Mouse (Mus musculus) CH12F3 (cell line): Measurements from ENCODE around the gene Taok3.

Experiments used
- in situ Hi-C: fragments of 300-500 bp; cut with MboI; formaldehyde crosslinking; loops from 2 replicates; pipeline ENCODE4 v1.14.3; 2020; ENCODE audit warnings: low sequenced_read_pairs

Taok3 gene

DNA sequence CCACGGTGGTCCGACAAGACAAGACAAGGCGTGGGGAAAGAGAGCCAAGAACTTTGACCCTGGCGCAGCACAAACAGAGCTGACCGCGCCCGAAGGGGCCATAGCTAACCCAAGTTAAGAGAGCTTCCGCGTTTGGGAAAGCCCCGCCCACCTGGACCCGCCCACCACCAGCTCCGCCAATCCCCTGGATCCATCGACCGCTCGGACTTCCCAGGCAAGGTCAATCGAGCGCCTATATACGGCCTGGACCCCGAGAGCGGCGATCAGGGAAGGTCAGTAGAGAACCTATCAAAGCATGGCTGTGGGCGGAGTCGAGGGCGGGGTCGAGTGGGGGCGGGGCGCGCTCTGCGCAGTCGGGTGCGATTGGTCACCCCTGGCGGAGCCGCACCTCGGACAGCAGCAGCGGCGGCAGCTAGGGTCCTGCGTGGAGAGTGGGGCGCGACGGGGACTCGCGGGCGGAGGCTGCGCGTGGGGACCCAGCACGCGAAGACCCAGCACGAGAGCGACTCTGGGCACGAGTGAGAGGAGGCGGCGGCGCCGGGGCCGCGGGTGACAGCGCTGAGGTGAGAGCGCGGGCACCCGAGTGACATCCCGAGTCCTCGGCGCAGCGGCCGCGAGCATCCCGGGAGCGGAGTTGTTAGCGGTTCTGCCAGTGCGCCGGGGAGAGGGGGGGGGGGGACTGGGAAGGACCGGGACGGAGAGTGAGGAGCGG is at the start of gene Taok3:
TSS of gene Taok3 (plus strand) at position 353 of the 712 bp plus-strand sequence.
- in situ Hi-C loops, result no loop called here

GRCm38 (mm10) chr5:117087718-117088117 is 32.2 kb upstream of the Taok3 start:
- in situ Hi-C loops, result no loop called here

DNA sequence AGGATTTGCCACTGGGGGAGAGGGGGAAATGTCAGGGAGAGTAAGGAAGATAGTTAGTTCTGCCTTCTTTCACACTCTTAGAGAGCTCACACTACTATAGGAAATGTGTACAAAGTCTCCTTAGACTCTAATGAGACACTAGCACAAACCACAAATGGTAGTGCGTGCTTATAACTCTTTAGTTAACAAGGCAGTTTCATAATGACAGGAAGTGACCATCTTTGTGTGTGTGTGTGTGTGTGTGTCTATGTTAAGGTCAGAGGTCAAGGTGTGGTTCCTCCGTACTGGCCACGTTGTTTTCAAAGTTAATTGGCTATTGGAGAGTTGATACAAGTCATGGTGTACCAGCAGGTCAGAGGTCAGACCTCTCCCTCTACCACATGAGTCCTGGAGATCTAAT is 30.8 kb upstream of the Taok3 start:
- in situ Hi-C loops, result no loop called here

GRCm38 (mm10) chr5:117089786-117090185 is 30.1 kb upstream of the Taok3 start:
- in situ Hi-C loops, result no loop called here

- in situ Hi-C loops, result no loop called here
Measured at GRCm38 (mm10) chr5:117094431-117094830, 25.5 kb upstream of the Taok3 start.

DNA sequence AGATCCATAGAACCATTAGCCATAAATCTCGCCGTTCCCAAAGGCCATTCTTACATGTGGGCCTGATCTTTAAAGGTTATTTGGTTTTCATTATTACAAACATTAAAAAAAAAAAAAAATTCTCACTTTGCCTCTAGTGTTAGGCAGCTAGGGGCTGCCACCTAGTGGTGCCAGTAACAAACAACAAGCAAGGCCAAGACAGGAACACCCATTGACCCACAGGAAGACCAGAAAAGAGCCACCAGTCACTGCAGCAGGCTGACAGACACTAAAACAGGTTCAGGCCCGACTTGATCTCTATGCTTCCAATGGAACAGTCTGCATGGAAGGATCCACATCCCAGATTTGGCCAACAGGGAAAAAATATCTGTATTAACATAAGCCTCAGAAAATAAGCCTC is 23.2 kb upstream of the Taok3 start:
- in situ Hi-C loops, result no loop called here

GRCm38 (mm10) chr5:117099008-117099407 is 20.9 kb upstream of the Taok3 start:
- in situ Hi-C loops, result no loop called here

GRCm38 (mm10) chr5:117099742-117100141 is 20.2 kb upstream of the Taok3 start:
- in situ Hi-C loops, result no loop called here

DNA sequence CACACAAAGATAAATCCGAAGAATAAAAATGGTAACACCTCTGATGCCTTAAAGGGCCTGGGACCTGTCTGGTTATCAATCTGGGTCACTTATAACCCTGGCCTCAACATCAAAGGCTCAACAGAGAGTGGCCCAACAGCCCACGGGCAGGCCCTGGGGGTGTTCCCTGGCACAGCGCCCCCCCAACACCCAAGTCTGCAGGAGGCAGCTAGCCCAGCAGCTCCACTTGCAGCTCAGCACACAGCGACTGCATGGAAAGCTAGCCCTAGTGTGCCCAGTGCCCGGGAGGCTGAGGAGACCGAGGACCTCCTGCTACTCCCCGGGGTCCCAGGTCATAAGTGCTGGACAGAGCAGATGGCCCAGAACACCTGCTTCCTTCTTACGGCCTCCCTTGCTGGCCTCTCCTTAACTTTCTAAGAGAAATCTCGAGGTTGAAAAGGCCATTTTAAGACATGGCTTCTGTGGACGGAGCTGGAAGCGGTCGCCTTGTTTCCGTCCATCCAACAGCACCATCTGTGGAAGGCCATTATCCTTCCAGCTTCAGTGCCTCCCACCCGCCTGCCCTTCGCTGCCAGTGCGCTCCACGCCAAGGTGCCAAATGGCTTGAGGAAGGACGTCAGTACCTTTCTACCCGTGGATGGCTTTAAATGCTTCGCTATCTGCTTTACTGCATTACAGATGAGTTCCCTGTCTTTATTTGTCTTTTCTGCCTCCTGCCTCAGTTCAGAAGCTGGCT is 16.6 kb upstream of the Taok3 start:
- in situ Hi-C loops, result no loop called here

GRCm38 (mm10) chr5:117104329-117104728 is 15.6 kb upstream of the Taok3 start:
- in situ Hi-C loops, result no loop called here

GRCm38 (mm10) chr5:117105761-117106160 is 14.2 kb upstream of the Taok3 start:
- in situ Hi-C loops, result no loop called here

DNA sequence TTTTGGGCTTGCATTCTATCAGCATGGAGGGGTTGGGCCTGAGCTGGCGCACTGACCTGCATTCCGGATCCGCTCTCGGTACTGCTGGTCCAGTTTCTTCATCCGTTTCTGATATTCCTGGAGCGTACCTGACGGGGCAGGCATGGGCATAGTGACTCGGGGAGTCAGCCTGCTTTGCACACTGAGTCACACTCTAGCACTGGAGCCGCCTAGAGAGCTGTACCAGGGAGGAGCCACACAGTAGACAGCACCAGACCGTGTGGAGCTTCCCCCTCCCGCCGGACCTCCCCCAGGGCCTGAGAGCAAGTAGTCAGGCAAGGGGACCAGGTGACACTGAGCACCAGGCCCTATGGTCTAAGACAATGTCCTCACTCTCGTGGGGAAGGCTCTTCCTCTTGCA is 11.6 kb upstream of the Taok3 start:
- in situ Hi-C loops, result no loop called here

DNA sequence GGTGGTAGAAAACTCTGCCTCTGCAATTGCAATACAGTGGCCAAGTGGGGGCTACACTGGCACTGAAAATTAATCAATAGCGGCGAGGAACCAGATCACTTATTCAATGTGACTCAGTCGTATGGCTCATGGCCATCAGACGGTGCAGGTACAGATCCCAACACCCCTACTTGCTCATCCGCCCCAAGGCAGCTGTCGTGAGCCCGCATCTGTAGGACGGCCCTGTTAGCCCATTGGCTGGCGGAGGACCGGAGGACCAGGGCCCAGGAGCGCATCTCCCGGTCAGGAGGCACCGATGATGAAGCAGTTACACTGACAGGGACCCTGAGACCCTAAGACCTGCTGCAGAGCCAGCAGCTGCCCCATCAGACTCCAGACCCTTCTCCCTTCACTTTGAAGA is 11.2 kb upstream of the Taok3 start:
- in situ Hi-C loops, result no loop called here

GRCm38 (mm10) chr5:117109522-117109921 is 10.4 kb upstream of the Taok3 start:
- in situ Hi-C loops, result no loop called here

DNA sequence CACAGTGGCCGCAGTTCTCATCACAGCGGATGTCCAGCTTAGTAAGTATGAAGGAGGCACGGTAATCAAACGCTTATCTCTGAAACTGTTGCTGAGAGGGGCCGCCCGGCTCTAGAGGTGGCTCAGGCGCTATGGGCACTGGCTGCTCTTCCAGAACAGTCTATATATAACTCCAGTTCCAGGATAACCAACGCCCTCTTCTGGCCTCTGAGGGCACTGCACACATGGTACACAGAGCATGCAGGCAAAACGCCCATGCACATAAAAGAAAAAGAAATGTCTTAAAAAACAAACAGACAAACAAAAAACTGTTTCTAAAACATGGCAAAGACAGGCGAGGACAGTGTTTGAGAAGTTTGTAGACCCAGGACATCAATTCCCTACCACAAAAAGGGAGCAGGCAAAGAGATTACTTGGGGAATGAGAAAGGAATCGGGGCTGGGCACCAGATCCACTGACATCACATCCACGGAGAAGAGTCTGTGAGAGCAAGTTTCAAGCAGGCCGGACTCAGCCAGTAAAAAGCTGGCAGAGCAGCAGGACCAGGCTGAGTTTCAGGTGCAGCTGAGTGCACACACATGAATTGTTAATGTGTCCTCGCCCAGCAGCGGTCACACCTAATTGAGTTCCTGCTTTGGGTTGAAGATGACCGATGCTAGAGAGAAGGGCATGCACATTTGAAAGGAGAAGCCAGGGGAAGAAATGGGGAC is 8.7 kb upstream of the Taok3 start:
- in situ Hi-C loops, result no loop called here

DNA sequence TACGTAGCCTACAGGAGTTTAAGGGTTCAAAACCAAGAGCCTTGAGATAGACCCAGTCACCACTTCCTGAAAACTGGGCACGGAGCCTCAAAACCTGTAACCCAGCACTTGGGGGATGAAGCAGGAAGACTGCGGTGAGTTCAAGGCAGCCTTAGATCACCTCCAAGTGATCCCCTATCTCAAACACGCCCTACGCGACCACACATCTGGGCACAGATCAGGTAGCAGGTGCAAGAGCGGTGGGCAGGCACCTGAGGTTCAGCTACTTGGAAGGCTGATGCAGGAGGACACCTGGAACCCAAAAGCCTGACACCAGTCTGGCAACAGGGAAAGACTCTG is 8.2 kb upstream of the Taok3 start:
- in situ Hi-C loops, result no loop called here

- in situ Hi-C loops, result no loop called here
Measured at GRCm38 (mm10) chr5:117113330-117113729, 6.6 kb upstream of the Taok3 start.

GRCm38 (mm10) chr5:117114581-117115192 is 5.2 kb upstream of the Taok3 start:
- in situ Hi-C loops, result no loop called here

DNA sequence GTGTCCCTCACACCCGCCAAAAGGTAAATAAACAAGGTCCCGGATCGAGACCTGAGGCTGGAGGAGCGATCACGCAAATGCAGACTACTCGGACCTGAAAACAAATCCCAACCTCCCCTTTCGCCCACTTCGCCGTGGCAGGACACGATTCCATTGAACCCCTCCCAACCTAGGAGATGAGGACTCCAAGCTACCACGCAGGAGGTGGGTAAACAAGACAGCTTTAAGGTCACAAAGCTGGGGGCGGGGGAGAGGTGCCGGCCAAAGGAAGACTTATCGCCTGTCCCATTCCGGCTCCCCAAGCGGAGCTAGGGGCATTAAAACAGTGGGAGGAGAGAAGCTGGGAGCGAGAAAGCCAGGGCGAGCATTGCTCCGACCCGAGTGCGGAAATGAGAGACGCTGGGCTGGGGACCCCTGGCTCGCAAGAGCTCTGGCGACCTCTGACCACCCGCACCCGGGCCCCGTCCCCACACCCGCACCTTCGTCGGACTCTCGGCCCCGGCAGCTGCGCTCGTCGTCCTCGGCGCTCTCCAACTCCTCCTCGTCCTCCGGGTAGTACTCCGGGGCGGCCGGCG is 4.6 kb upstream of the Taok3 start:
- in situ Hi-C loops, result no loop called here

DNA sequence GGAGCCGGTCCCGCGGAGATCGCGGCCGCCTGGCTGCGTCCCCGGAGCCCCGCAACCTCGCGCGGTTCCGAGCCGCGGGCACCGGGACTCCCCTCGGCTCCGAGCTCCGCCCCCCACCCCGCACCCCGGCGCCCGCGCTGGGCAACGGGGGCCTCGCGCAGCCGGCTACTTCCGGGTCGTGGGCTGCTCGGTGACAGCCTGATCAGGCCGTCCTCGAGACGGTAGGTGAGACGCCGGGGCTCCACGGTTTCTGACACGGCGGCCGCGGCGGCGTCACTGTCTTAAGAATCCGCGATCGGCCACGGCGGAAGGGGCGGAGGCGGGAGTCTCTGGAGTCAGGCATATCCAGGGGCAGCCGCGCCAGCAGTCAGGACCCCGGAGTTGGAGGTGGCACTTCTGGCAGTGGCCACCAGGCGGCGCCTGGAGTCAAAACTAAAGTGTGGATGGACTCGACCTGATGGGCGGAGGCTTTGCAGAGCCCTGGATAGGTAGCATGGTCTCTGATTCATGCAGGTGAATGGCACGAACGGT is 4.0 kb upstream of the Taok3 start, which contains the start of gene Suds3:
TSS of gene Suds3 (minus strand) at position 278 of the 531 bp plus-strand sequence.
- in situ Hi-C loops, result no loop called here

- in situ Hi-C loops, result no loop called here
Measured at GRCm38 (mm10) chr5:117116660-117117059, 3.3 kb upstream of the Taok3 start.
